In genomic region chr11:118317129-118317528, GRCm38 (mm10) we compare ENCODE assay signal across 8 mouse cellular contexts. TPM values are rescaled to one million over a fixed set of nuclear protein-coding genes. Genes with fewer than 3 reads are reported as not detected.
DNase-seq lines count a peak whose midpoint lies in the region; ATAC-seq and TF ChIP-seq lines count a peak whose summit lies in the region.

No protein-coding gene starts in this region.

- H3K9me3 ChIP-seq in hindbrain, embryonic 10.5 days, result no peaks in the 10 kb centered on the region
- H3K9me3 ChIP-seq in hindbrain, embryonic 12.5 days (replicated peaks), result no peaks in the 10 kb centered on the region
- no peaks in the 10 kb centered on the region for H3K9me3 ChIP-seq in kidney, embryonic 15.5 days (replicated peaks)
- no peaks in the 10 kb centered on the region for H3K9me3 ChIP-seq in lung, postnatal 0 days (ENCODE audit: low read length)

- TF ChIP-seq EP300 in lung, postnatal 0 days (IDR thresholded peaks at IDR 0.05), result no peak

- DNase-seq in hindbrain, embryonic 10.5 days (ENCODE audit: low spot score), result peak; percentile 41
- DNase-seq in MEL-GATA-1-ER (ENCODE audit: extremely low read depth, low read depth), result peak; percentile 17
- peak; percentile 62 to 70 for DNase-seq in cerebellum, adult 18-20 months
- DNase-seq in lung, postnatal 0 days (ENCODE audit: low spot score), result peak; percentile 67
- DNase-seq in thymus, postnatal 0 days (ENCODE audit: low spot score), result peak; percentile 59

- ATAC-seq in hindbrain, embryonic 12.5 days (ENCODE audit: low FRiP score), result no peak
- ATAC-seq in granulocyte monocyte progenitor cell, adult 5-6 weeks (replicated peaks; ENCODE audit: poor library complexity, severe bottlenecking), result peak; percentile 31; the same call in 1 of the 2 replicates
- peak; percentile 9; the same call in 1 of the 2 replicates for ATAC-seq in kidney, embryonic 15.5 days (replicated peaks; ENCODE audit: low FRiP score)
- peak; percentile 47; the same call in 1 of the 2 replicates for ATAC-seq in lung, postnatal 0 days

- 26% methylated on average over 7 of the region's 7 CpGs for WGBS in hindbrain, embryonic 10.5 days
- WGBS in hindbrain, embryonic 12.5 days, result 24% methylated on average over 7 of the region's 7 CpGs
- WGBS in kidney, embryonic 15.5 days, result 11% methylated on average over 7 of the region's 7 CpGs
- WGBS in lung, postnatal 0 days, result 9% methylated on average over 7 of the region's 7 CpGs

- H3K27ac ChIP-seq in hindbrain, embryonic 10.5 days, result no peak overlapping the region
- no peak overlapping the region for H3K27ac ChIP-seq in hindbrain, embryonic 12.5 days
- peak overlapping the region; percentile 45; the same call in 1 of the 2 replicates for H3K27ac ChIP-seq in kidney, embryonic 15.5 days
- no peak overlapping the region for H3K27ac ChIP-seq in lung, postnatal 0 days (ENCODE audit: low read length)

- H3K4me3 ChIP-seq in hindbrain, embryonic 10.5 days, result no peak overlapping the region
- no peak overlapping the region for H3K4me3 ChIP-seq in hindbrain, embryonic 12.5 days
- H3K4me3 ChIP-seq in kidney, embryonic 15.5 days (replicated peaks), result no peak overlapping the region
- H3K4me3 ChIP-seq in lung, postnatal 0 days (ENCODE audit: low read depth, low read length), result no peak overlapping the region

- peaks cover 11% of the 10 kb centered on the region for H3K4me1 ChIP-seq in hindbrain, embryonic 10.5 days (replicated peaks)
- peaks cover 9% of the 10 kb centered on the region; the same call in 1 of the 2 replicates for H3K4me1 ChIP-seq in hindbrain, embryonic 12.5 days
- H3K4me1 ChIP-seq in kidney, embryonic 15.5 days, result peaks cover 25% of the 10 kb centered on the region
- H3K4me1 ChIP-seq in lung, postnatal 0 days (ENCODE audit: insufficient read depth, low read depth, low read length), result no peaks in the 10 kb centered on the region

- no peak overlapping the region for H3K9ac ChIP-seq in hindbrain, embryonic 12.5 days
- H3K9ac ChIP-seq in kidney, embryonic 15.5 days, result no peak overlapping the region
- no peak overlapping the region for H3K9ac ChIP-seq in lung, postnatal 0 days (replicated peaks; ENCODE audit: low read depth)

- no peak overlapping the region for H3K4me2 ChIP-seq in hindbrain, embryonic 12.5 days (replicated peaks)
- no peak overlapping the region for H3K4me2 ChIP-seq in kidney, embryonic 15.5 days
- no peak overlapping the region for H3K4me2 ChIP-seq in lung, postnatal 0 days (replicated peaks; ENCODE audit: low read depth, low read length)

- no peaks in the 10 kb centered on the region for H3K27me3 ChIP-seq in hindbrain, embryonic 10.5 days (ENCODE audit: insufficient read depth, poor library complexity, severe bottlenecking)
- no peaks in the 10 kb centered on the region for H3K27me3 ChIP-seq in hindbrain, embryonic 12.5 days
- H3K27me3 ChIP-seq in kidney, embryonic 15.5 days, result no peaks in the 10 kb centered on the region
- no peaks in the 10 kb centered on the region for H3K27me3 ChIP-seq in lung, postnatal 0 days (replicated peaks; ENCODE audit: insufficient read depth, low read length)

- peaks cover 50% of the 10 kb centered on the region for H3K36me3 ChIP-seq in hindbrain, embryonic 10.5 days
- peaks cover 32% of the 10 kb centered on the region; the same call in 1 of the 2 replicates for H3K36me3 ChIP-seq in hindbrain, embryonic 12.5 days
- peaks cover 62% of the 10 kb centered on the region for H3K36me3 ChIP-seq in kidney, embryonic 15.5 days
- H3K36me3 ChIP-seq in lung, postnatal 0 days (ENCODE audit: insufficient read depth, low read length), result no peaks in the 10 kb centered on the region

- TF ChIP-seq CTCF in lung, postnatal 0 days (IDR thresholded peaks at IDR 0.05), result peak; percentile 93

RNA-seq across cellular contexts. Expression of gene Cep295nl, which starts 25.2 kb away (rescaled TPM):
- 0.19 and 0.21 TPM in 2 replicates for polyA plus RNA-seq in hindbrain, embryonic 10.5 days (2016; fragmentation: Nextera tagmentation; extraction: Ambion mirVana)
- polyA plus RNA-seq in hindbrain, embryonic 12.5 days (2016; fragmentation: Nextera tagmentation; extraction: Ambion mirVana), result 0.43 and 0.48 TPM in 2 replicates
- total RNA-seq in granulocyte monocyte progenitor cell, adult 5-6 weeks (2014; fragmentation: Nextera tagmentation), result not detected in 2 replicates
- not detected in 2 replicates for total RNA-seq in granulocyte monocyte progenitor cell, adult 5-6 weeks (2017)
- polyA plus RNA-seq in kidney, embryonic 15.5 days (2015; fragmentation: Nextera tagmentation; extraction: Ambion mirVana), result 0.44 and 0.80 TPM in 2 replicates
- polyA plus RNA-seq in lung, postnatal 0 days (2015; fragmentation: Nextera tagmentation; extraction: Ambion mirVana), result 0.44 and 0.88 TPM in 2 replicates
- 0.21 and 0.30 TPM in 2 replicates for polyA plus RNA-seq in thymus, postnatal 0 days (2015; fragmentation: Nextera tagmentation; extraction: Ambion mirVana)

RNA-seq across cellular contexts. Expression of gene Usp36, which starts 27.1 kb away (rescaled TPM):
- polyA plus RNA-seq in hindbrain, embryonic 10.5 days (2016; fragmentation: Nextera tagmentation; extraction: Ambion mirVana), result 18.9 and 21.6 TPM in 2 replicates
- 17.1 and 19.9 TPM in 2 replicates for polyA plus RNA-seq in hindbrain, embryonic 12.5 days (2016; fragmentation: Nextera tagmentation; extraction: Ambion mirVana)
- total RNA-seq in granulocyte monocyte progenitor cell, adult 5-6 weeks (2014; fragmentation: Nextera tagmentation), result 27.6 and 28.6 TPM in 2 replicates
- total RNA-seq in granulocyte monocyte progenitor cell, adult 5-6 weeks (2017), result 9.3 and 12.5 TPM in 2 replicates
- 21.8 and 24.2 TPM in 2 replicates for polyA plus RNA-seq in kidney, embryonic 15.5 days (2015; fragmentation: Nextera tagmentation; extraction: Ambion mirVana)
- 10.5 and 11.8 TPM in 2 replicates for polyA plus RNA-seq in lung, postnatal 0 days (2015; fragmentation: Nextera tagmentation; extraction: Ambion mirVana)
- 13.0 and 15.2 TPM in 2 replicates for polyA plus RNA-seq in thymus, postnatal 0 days (2015; fragmentation: Nextera tagmentation; extraction: Ambion mirVana)

RNA-seq across cellular contexts. Expression of gene Timp2, which starts 38.4 kb away (rescaled TPM):
- 28.6 and 36.3 TPM in 2 replicates for polyA plus RNA-seq in hindbrain, embryonic 10.5 days (2016; fragmentation: Nextera tagmentation; extraction: Ambion mirVana)
- 66.2 and 68.3 TPM in 2 replicates for polyA plus RNA-seq in hindbrain, embryonic 12.5 days (2016; fragmentation: Nextera tagmentation; extraction: Ambion mirVana)
- 1.8 and 3.5 TPM in 2 replicates for total RNA-seq in granulocyte monocyte progenitor cell, adult 5-6 weeks (2014; fragmentation: Nextera tagmentation)
- total RNA-seq in granulocyte monocyte progenitor cell, adult 5-6 weeks (2017), result 2.5 and 12.7 TPM in 2 replicates
- 84.4 and 87.7 TPM in 2 replicates for polyA plus RNA-seq in kidney, embryonic 15.5 days (2015; fragmentation: Nextera tagmentation; extraction: Ambion mirVana)
- polyA plus RNA-seq in lung, postnatal 0 days (2015; fragmentation: Nextera tagmentation; extraction: Ambion mirVana), result 105 and 107 TPM in 2 replicates
- polyA plus RNA-seq in thymus, postnatal 0 days (2015; fragmentation: Nextera tagmentation; extraction: Ambion mirVana), result 45.1 and 45.2 TPM in 2 replicates

Comparison
In these comparisons a context has a peak if more than half of its experiments do, and no peak if none do; other contexts are left out.
1. DNase-seq: peak in every context shown above with its lines; median percentile 67 in lung, postnatal 0 days; 66 in cerebellum, adult 18-20 months; 59 in thymus, postnatal 0 days; 41 in hindbrain, embryonic 10.5 days; 17 in MEL-GATA-1-ER.